Mouse (Mus musculus): ENCODE measurements at regions not wholly inside any gene's neighbourhood (a gene's known extent, or its start where the extent isn't known, plus 50 kb on each side); places are given as distances from the start of the nearest gene placed in this dataset.

DNA sequence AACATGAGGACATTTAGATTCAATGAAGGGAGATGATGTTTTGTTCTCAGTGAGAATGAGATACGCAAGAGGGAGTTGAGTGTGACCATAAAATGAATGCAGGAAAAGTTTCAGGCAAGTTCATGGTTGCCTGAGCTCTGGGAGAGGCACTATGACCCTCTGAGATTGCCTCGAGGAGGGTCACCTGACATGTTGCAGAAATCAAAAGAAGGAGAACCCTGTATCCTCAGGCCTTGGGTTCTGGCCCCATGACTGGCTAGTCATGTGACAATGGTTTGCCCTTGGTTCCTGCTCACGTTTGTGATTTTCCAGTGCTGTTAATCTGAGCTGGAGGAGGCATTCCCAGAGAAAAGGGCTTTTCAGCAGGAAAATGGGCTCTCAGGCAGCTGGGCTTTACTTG is 98.9 kb downstream of the Mab21l3 start:
- no peak for DNase-seq

DNA sequence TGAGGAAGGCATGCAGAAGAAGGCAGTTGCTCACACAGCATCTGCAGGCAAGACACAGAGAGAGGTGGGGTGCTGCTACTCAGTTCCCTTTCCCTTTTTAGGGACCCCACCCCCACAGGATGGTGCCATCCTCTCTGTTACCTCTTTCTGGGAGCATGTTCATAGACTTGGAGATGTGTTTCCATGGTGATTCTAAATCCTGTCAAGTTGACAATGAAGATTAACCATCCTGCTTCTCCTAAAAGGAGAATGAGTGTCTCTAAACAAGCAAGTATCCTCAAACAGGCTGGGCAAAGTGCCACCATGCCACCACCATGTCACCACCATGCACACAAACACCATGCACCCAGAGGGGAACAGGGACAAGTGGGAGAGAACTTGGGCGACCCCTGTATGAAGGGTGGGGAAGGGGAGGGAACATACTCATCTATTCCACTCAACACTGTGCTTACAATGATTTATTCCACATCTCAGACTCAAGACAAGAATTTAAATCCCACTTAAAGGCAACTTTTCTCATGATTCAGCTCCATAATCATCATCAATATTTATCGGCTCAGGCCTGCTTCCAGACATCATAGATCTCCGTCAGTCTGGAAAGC is 99.6 kb downstream of the Mab21l3 start:
- no peak for DNase-seq

DNA sequence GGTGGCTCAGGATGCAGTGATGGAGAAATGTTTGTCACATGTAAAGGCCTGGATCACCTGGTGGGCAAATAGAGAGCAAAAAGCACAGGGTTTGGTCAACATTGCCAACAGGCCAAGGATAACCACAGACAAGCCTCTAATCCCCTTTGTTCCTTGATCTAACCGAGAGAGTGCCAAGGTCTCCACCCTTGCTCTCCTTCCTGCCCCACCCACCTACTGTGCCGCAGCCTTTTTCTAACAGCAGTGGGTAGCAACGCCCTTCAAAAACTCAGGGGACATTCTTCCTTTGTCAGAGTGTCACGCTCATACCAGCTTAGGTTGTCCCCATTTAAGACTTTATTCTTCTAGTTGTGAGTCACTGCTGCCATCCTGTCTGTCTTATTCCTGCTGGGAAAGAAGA is 100.6 kb downstream of the Mab21l3 start:
- DNase-seq, result no peak

DNA sequence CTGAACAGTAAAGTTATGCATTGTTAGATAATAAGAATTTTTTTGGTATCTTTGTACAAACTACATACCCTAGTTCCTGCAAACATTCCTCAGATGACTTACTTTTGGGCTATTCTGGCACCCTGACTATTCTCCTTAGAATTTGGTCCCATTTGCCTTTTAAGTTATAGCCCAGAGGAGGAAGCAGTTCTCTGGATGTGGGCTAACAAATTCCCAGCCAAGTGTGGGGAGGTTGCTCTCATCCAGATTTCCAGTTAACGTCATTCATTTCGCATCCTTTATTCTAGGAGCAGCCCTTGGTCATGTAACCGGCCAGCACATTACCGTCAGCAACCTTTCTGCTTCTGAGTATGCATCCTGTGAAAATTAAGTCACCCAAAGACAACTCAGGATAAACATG is 107.9 kb downstream of the Mab21l3 start:
- no peak for DNase-seq

DNA sequence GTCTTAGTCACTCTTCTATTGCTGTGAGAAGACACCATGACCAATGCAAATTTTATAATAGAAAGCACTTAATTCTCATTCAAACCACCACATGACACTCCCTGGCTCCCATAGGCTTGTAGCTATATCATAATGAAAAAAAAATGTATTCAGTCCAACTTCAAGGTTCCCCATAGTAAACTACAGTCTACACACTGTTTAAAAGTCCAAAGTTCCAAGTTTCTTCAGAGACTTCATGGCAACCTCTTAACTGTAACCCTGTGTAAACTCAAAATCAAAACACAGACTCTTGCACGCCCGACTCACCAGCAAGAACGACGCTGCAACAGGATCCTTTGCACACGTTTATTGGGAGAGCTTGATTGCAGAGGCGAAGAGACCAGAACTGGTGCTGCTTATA is 111.6 kb downstream of the Mab21l3 start:
- DNase-seq, result no peak

DNA sequence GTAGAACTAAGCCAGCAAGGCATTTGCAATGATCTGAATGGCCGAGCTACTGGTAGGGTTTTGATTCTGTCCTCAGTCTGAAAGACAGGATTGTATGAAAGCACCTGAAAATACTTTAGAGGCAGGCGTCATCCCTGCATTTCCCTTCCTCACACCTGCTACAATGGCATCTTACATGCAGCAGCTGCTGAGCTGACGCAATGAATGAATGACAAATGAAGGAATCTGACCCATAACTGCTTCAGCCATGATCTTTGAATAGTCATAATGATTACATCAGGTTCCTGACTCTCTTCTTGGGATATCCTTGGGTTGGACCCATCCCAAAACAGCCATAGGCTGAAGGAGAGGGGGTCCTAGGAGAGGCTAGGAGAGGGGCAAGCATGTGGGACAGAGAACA is 119.7 kb downstream of the Mab21l3 start:
- DNase-seq, result no peak

DNA sequence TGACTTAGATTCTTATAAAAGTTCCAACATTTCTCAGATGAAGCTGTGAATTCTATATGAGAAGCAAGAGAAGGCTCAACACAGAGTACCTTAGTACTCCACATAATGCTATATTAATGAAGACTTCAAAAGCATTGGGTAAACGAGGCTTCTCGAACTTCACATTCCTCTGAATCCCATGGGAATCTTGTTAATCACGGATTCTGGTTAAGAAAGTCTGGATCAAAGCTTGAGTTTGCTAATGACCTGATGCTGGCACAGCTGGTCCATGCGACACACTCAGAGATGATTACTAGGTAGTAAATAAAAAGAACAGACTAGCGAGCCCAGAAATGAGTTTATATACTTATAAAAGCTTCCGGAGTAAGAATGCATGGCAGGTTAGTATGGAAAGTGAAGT is 118.4 kb upstream of the Atp1a1 start:
- no peak for DNase-seq

DNA sequence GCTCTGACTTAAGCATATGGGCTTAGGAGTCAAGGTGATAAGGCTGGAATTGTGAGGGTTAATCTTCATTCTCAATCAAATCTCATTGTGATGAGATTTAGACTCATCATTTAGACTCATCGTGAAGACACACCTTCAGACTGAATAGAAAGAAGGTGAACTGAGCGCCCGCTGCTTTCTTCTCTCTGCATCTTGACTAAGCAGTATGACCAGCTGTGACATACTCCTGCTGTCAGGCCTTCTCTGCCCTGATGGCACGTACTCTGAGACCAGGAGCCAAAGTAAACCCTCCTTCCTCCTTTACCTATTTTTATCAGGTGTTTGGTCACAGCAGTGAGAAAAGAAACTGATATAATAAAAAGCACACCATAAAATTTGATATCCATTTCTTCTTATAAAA is 117.5 kb upstream of the Atp1a1 start:
- no peak for DNase-seq

DNA sequence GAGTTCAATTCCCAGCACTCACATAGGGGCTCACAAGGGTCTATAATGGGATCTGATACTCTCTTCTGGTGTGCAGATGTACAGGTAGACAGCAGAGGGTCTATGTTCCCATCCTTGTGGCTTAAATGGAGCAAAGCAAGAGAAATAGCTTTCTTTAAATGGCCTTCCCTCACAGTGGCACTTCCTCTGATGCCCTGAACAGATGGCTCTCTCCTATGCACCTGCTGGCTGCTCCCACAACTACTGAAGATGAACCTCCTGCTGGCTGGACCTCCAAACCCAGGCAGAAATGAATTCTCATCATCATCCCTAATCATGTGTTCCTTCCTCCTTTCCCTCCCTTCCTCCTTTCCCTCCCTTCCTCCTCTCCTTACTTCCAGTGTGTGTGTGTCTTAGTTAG is 110.9 kb upstream of the Atp1a1 start:
- DNase-seq, result peak; percentile 40 to 45

DNA sequence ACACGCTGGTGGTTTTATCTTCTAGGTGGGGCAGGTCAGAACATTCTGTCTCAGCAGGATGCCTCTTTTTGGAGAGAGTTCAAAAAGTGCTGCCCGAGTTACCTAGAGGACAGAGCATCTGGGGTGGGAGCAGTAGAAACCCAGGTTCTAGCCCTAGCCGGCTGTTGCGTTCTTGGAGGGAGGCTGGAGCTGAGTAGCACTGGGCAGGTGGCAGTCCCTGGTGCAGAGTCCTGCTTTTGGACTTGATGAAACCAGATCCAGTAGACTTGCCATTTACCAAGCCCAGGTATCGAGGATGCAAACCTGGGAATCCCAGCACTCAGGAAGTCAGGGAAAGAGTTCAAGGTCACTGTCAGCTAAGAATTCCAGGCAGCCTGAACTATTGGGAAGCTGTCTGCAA is 110.3 kb upstream of the Atp1a1 start:
- DNase-seq, result peak in 1 of 2 experiments; percentile 16

DNA sequence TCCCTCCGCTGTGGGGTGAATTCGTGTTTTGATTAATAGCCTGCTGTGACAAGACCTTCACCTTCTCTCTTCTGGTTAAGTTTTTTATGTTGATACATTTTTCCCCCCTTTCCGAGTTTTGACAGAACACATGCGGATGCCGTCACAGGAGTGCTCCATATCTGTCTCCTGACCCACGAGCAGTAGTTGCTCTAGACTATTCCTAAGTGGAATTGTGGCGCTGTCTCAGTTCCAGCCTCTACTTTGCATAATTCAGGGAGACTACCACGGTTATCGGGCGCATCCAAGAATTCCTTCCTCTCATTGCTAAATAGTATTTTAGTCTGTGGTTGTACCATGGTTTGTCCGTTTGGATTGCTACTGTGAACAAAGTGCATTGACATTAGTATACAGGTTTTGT is 109.2 kb upstream of the Atp1a1 start:
- DNase-seq, result no peak

DNA sequence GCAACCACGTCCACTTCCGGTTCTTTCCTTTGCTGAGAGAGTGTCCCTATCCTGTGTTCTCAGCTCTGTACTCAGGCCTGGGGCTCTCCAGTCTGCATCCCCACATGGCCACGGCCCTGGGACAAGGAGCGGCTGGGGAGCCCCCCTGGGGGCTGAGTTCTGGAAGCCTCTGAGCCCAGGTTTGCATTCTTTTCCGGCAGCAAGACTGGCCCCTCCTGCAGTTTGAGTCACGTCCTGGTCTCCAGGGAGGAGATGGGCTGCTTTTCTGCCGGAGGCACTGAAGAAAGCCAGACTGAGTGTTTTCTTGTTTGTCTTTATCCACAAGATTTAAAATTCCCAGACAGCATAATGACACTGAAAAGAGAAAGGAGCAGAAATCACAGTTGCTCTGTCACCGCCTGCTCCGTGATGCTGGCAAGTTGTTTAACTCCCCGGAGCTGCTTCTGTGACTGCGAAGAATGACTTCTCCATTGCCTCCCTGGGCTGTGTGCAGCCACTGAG is 108.7 kb upstream of the Atp1a1 start:
- DNase-seq, result peak in 1 of 2 experiments; percentile 46

DNA sequence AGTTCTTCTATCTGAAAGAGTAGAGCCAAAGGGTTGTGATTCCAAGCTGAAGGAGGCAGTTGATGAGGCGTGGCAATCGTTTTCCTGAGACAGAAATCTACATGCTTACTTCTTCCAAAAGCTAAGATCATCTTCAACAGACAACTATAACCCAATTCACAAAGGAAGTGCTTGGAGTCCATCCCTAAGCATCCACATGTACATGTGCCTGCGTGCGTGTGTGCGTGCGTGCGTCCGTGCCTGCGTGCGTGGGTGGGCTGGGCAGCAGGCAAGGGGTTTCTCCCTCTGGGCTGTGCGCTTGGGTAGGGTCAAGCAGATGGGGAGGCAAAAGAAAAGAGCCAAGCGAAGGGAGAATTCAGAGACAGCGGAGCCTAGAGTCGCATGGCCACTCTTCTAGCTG is 108.2 kb upstream of the Atp1a1 start:
- DNase-seq, result no peak

DNA sequence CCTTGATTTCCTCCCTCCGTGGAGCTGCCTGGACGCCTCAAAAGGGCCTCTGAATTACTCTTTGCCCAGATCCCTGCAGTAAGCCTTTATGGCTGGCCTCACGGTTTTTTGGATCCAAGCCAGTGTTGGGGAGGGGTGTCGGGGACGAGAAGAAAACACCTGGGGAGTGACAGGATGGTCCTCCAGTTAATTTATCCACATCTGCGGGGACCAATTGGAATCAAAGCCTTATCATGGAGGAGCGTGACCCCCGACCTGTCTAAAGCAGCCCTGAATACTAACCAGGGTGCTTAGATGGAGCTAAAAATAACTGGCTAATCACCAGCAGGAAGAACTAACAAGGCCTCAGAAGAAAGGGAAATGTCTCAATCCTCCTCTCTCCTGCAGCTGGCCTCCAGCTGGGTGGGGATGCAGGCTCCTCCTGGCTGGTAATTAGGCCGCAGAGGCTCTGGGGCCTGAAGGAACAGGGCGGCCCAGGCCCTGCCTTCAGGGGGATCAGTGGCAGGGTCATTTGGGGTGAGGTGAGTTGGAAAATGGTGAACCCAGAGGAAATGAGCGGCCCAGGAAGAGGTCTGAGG is 107.2 kb upstream of the Atp1a1 start:
- peak; percentile 25 to 43 for DNase-seq

DNA sequence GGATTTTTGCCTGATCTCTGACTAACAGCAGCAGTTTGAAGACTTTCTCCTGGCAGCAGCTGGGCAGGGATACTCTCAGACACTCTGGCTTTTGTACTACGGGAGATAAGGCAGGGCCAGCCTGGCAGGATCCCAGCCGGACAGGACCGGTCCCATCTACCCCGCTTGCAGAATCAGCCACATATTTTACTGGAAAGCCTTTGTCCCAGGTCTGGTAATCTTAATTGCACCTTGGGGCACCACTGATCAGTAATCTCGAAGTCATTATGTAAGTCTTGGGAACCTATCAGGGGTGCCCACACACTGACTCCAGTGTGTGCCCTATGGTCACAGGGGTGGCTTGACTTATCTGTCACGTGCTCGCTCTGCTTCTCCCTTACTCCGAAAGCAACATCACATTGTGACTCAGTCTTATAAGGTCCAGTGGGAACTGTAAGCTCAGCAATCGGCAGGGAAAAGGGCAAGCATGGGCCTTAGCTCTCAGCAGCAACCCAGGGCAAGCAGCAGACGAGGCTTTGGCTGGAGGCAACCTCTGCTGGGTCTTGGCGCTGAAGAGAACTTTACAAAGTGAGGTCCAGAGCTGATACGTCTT is 105.0 kb upstream of the Atp1a1 start:
- DNase-seq, result peak in 1 of 2 experiments; percentile 47

DNA sequence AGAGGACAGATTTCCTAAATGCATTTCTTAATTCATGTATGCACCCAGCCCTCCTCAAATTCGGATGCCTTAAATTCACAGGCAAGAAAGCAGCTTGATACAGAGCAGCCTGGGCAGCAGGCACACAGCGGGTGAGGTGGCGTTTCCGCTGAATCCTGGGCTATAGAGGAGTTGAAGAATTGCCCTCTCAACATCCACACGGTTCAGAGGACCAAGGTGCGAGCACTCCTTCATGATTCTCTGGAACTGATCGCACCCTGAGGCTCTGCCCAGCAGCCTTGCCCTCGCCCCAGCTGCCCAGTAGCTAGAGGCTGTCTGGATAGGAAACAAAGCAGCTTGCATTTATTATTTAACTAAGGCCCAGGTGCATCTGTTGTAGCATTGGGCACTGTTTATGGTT is 104.3 kb upstream of the Atp1a1 start:
- peak; percentile 73 for DNase-seq

DNA sequence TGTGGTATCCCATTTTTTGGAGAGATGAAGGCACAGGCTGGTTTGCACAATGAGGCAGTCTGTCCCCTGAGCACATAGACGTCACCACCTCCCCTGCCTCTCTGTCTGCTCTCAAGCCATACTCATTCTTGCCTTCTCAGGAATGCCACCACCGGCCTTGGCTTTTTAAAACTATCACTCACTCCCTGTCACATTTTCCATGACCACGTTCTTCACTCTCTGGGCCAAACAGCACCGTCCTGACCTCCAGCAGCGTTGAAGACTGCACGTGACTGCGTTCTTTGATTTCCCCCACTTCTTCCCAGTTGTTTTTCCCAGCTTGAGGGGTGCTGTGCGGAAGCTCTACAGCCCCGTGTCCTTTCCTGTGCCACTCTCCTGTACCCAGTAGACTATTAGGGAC is 100.4 kb upstream of the Atp1a1 start:
- no peak for DNase-seq

DNA sequence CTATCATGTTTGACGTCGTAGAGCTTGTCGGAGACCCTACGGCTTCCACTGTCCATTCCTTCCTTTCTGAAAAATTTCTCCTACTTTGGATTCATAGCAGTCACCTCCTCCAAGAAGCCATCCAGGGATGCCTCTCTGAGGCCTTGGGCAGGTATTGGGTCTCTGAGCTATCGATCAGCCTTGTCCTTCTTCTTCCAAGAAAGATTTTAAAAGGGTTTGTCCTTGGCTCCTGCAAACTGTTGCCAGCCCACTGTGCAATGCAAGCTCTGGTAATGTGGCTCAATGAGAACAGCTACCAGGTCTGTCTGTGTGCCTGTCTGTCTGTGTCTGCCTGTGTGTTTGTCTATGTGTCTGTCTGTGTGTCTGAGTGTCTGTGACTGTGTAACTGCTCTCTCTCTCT is 99.8 kb upstream of the Atp1a1 start:
- no peak for DNase-seq

DNA sequence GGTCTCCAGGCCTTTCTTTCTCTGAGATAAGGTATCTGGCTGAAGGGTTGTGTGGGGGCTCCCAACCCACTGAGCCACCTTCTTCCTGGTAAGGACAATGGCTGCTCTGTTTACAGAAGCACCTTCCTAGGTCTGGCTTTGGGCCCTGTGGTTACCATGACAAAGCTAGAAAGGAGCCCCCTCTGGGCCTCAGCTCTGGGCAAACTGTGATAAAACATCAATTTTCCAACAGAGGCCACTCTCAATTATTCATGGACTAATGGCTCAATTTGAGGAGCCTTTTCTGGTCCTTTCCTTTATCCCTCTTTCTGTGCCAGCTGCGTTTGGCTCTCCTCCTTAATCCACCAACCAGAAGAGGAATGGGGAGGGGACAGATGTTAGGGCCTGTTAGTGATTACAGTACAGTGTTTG is 97.3 kb upstream of the Atp1a1 start:
- no peak for DNase-seq

DNA sequence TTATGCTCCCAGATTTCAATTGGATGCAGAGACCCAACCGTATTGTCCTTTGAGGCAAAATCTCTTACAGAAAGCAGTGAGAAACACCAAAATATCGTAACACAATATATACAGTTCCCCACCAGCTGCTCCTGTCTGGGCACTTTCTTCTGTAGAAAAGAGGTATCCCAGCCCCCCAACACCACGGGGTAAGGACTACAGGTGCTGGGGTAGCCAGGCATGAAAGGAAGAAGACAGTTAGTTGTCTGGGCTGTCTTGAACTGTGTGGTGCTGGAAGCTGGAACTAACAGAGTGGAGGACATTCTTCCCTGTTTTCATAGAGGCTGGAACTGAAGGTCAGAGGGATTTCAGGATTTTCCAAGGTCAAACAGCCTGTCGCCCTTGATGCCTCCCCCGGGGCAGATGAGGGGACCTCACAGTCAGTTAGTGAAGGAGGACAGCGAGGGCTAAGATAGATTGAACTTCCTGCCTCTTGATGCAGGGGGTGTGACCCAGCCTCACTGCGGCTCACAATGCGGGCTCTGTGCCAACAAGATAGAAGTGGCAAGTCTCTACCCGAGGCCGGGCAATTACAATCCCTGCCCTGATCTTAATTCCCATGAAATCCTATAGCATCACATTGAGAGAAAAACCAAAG is 96.6 kb upstream of the Atp1a1 start:
- DNase-seq, result peak; percentile 54 to 65

DNA sequence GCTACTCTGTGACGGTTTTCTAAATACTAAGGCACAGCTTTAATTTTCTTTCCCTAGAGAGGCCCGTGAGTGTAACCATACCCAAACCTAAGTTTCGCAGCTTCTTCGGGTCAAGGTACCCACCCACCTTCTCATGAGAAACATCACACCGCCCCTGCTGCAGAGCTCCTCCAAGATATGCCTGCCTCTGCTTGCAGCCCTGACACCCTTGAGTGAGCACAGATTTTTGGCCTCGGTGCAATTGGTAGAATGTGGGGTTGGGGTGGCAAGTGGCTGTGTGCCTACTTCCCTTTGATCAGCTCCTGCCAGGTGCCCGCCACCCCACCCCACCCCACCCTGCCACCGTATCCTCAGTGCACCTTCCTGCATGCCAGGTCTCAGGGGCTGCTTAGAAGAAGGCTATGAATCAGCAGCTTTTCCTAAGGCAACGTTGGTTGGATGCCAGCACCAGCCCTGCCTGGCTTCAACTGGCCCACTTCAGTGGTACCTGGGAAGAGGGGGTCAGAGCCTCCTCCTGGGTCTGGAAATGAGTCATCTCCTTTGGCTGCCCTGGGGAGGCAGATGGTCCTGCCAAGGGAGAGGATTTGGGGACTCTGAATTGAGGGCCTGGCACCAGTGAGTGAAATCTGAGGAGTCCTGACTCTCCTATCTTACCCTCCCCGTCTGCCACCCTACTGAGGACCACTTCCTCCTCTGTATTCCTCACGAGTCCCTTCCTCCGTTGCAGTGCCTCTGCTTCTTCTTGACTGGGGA is 95.6 kb upstream of the Atp1a1 start:
- peak; percentile 94 to 97 for DNase-seq

DNA sequence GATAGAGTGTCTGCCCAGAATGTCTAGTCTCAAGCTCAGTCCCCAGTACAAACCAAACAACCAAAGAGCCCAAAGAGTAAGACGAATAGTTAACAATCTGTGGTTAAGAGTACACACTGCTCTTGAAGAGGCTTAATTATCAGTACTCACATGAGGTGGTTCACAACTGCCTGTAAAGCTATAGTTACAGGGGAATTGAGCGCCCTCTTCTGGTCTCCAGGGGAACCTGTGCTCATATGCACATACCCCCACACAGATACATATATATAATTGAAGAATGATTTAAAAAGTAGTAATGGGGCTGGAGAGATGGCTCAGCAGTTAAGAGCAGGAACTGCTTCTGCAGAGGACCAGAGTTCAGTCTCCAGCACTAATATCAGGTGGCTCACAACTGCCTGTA is 92.3 kb upstream of the Atp1a1 start:
- DNase-seq, result no peak

DNA sequence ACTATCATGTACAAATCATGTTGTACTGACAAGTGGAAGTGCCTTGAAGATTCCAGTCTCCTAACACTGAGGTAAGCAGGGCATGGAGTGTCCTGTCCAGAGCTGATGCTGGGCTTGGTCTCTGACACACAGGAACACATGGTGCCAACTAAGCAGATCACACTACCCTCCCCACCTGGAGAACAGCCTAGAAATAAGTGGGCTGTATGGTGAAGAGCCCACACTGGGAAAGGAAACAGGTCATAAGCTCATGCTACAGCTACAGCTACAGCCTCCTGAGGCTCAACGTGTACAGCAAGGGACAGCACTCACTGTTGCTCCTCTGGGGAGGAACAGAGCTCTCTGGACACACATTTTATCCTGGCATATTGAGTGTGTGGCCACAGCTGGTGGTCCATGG is 89.8 kb upstream of the Atp1a1 start:
- peak in 1 of 2 experiments; percentile 44 for DNase-seq

Measured in cerebellum, postnatal 25 days (tissue).